Mouse (Mus musculus): ENCODE measurements around the gene Dnajc30.

GRCm38 (mm10) chr5:135040777-135041176 lies 23.2 kb upstream of the Dnajc30 start:
- no peak for TF ChIP-seq CTCF (IDR thresholded peaks at IDR 0.05; ENCODE audit: low read depth, low read length)
- no peak for TF ChIP-seq POLR2A (IDR thresholded peaks at IDR 0.05; ENCODE audit: borderline replicate concordance, low read depth, low read length)
